In the genomic region with DNA sequence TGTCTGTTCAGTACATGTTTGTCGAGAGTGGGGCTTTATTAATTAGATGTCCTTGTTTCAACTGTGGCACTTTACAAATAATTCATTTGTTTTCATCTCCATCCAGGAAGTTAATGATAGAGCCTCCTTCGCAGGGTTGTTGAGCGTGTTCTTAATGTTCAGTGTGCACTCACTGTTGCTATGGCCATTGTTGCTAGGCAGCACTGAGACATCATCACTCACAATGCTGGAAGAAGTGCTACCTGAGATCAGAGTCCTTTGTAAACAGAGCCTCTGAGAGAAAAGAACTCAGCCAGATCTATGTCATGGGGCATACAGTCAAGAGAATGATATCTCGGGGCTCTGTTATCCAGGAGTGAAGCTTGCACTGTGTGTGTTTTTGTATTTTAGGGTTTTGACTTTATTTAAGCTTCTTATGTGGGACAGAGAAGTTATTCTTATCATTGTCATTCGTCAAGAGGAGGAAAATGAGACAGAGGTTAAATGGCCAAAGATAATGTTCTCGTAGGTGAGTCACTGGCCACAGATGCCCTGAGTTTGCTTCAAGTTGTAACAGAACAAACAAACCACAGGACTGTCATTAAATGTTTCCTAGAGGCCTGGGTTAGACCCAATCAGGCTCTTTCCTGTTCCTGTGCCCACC, we compare ENCODE assay signal across 20 mouse cellular contexts. TPM values are rescaled to one million over a fixed set of nuclear protein-coding genes. Genes with fewer than 3 reads are reported as not detected.
A peak's percentile ranks its signal among the peaks of the same experiment; 100 is the strongest.
DNase-seq lines count a peak whose midpoint lies in the region; ATAC-seq and TF ChIP-seq lines count a peak whose summit lies in the region.
"Had no signal": no experiment of that assay in that cellular context is flagged by ENCODE, and none has a peak within 500 bp of the region (broad histone marks: within the 10 kb centered on the region; RNA-seq: fewer than 3 reads in every experiment).

No protein-coding gene starts in this region.

- H3K27me3 ChIP-seq in neural tube, embryonic 14.5 days (ENCODE audit: control insufficient read depth, insufficient read depth, low read length): no peaks in the 10 kb centered on the region
- H3K27me3 ChIP-seq in neural tube, embryonic 15.5 days (replicated peaks): no peaks in the 10 kb centered on the region
- H3K27me3 ChIP-seq: heart, embryonic 12.5 days; intestine, embryonic 15.5 days had no signal

- peak; percentile 40 for DNase-seq in heart, adult 11 months
- no peak for DNase-seq in heart, adult 9 months (ENCODE audit: low spot score in 2 of 2)
- DNase-seq in brain, embryonic 14.5 days (ENCODE audit: low read depth): peak; percentile 59
- peak; percentile 23 for DNase-seq in testis, postnatal 10 days (ENCODE audit: low spot score)
- no peak for DNase-seq in cerebellum, adult 11 months
- DNase-seq: cerebellum, postnatal 36 days; gastrocnemius, postnatal 36 days; left cerebral cortex, postnatal 4 days; thymus, adult 2 months had no signal

- no peak overlapping the region for H3K4me2 ChIP-seq in neural tube, embryonic 14.5 days (ENCODE audit: low read depth, low read length)
- no peak overlapping the region for H3K4me2 ChIP-seq in neural tube, embryonic 15.5 days
- H3K4me2 ChIP-seq: heart, embryonic 12.5 days; intestine, embryonic 15.5 days; neural tube, embryonic 13.5 days had no signal

- no peak for TF ChIP-seq POLR2A in brain, embryonic 14.5 days (IDR thresholded peaks at IDR 0.05; ENCODE audit: borderline replicate concordance, extremely low read depth, insufficient read depth, insufficient read length, poor library complexity, severe bottlenecking)

- H3K4me1 ChIP-seq in neural tube, embryonic 14.5 days (ENCODE audit: control insufficient read depth, insufficient read depth, low read length): no peaks in the 10 kb centered on the region
- H3K4me1 ChIP-seq in neural tube, embryonic 15.5 days: peaks cover 11% of the 10 kb centered on the region
- H3K4me1 ChIP-seq: intestine, embryonic 15.5 days had no signal

- 0 out of 2 replicates have a peak, but pooled peaks have one; percentile 36 for ATAC-seq in neural tube, embryonic 14.5 days (ENCODE audit: low read depth)
- no peak for ATAC-seq in neural tube, embryonic 15.5 days (ENCODE audit: low FRiP score)
- ATAC-seq: CD4-positive, CD25-positive, alpha-beta regulatory T cell, adult 4 months; intestine, embryonic 15.5 days had no signal

- no peak for TF ChIP-seq CTCF in brain, embryonic 14.5 days (IDR thresholded peaks at IDR 0.05; ENCODE audit: borderline replicate concordance, extremely low read depth, insufficient read depth, insufficient read length)

- WGBS in neural tube, embryonic 14.5 days: 67% methylated on average over 6 of the region's 6 CpGs
- 64% methylated on average over 6 of the region's 6 CpGs for WGBS in neural tube, embryonic 15.5 days

- no peak overlapping the region for H3K4me3 ChIP-seq in neural tube, embryonic 14.5 days (ENCODE audit: low read depth, low read length)
- H3K4me3 ChIP-seq in neural tube, embryonic 15.5 days (replicated peaks): no peak overlapping the region
- H3K4me3 ChIP-seq: heart, embryonic 12.5 days; intestine, embryonic 15.5 days; layer of hippocampus, adult 2 months; neural tube, embryonic 13.5 days had no signal

- H3K27ac ChIP-seq in neural tube, embryonic 14.5 days (ENCODE audit: low read depth, low read length): no peak overlapping the region
- no peak overlapping the region for H3K27ac ChIP-seq in neural tube, embryonic 15.5 days (replicated peaks)
- H3K27ac ChIP-seq: intestine, embryonic 15.5 days; kidney, postnatal 0 days; layer of hippocampus, adult 2 months; macrophage; neural tube, embryonic 13.5 days had no signal

- H3K9me3 ChIP-seq in neural tube, embryonic 14.5 days (ENCODE audit: control insufficient read depth, low read length): no peaks in the 10 kb centered on the region
- H3K9me3 ChIP-seq in neural tube, embryonic 15.5 days (replicated peaks): no peaks in the 10 kb centered on the region
- H3K9me3 ChIP-seq: heart, embryonic 12.5 days; intestine, embryonic 15.5 days; neural tube, embryonic 13.5 days had no signal

- H3K9ac ChIP-seq in neural tube, embryonic 14.5 days (replicated peaks; ENCODE audit: low read depth, low read length): no peak overlapping the region
- H3K9ac ChIP-seq in neural tube, embryonic 15.5 days (replicated peaks): no peak overlapping the region
- H3K9ac ChIP-seq: heart, embryonic 12.5 days; intestine, embryonic 15.5 days; neural tube, embryonic 13.5 days had no signal

- no peaks in the 10 kb centered on the region for H3K36me3 ChIP-seq in neural tube, embryonic 14.5 days (ENCODE audit: control insufficient read depth, insufficient read depth, low read length)
- no peaks in the 10 kb centered on the region for H3K36me3 ChIP-seq in neural tube, embryonic 15.5 days
- H3K36me3 ChIP-seq: G1E; heart, embryonic 12.5 days; intestine, embryonic 15.5 days; neural tube, embryonic 13.5 days had no signal

RNA-seq across cellular contexts. Expression of a gene that starts 18.0 kb away (rescaled TPM):
- polyA plus RNA-seq in neural tube, embryonic 14.5 days (2014; fragmentation: Nextera tagmentation; extraction: Ambion mirVana): 0.50 TPM in 1 of 2 replicates, not detected in the other
- polyA plus RNA-seq in neural tube, embryonic 15.5 days (2015; fragmentation: Nextera tagmentation; extraction: Ambion mirVana): 0.41 and 0.56 TPM in 2 replicates
- polyA plus RNA-seq in brain, embryonic 14.5 days (2012; rRNA removed): 0.33 and 0.37 TPM in 2 replicates
- polyA plus RNA-seq: G1E, macrophage had no signal

RNA-seq across cellular contexts. Expression of a gene that starts 18.1 kb away (rescaled TPM):
- polyA plus RNA-seq in neural tube, embryonic 14.5 days (2014; fragmentation: Nextera tagmentation; extraction: Ambion mirVana): 27.8 and 131 TPM in 2 replicates
- 111 and 182 TPM in 2 replicates for polyA plus RNA-seq in neural tube, embryonic 15.5 days (2015; fragmentation: Nextera tagmentation; extraction: Ambion mirVana)
- polyA plus RNA-seq in brain, embryonic 14.5 days (2012; rRNA removed): 52.4 and 66.1 TPM in 2 replicates

RNA-seq across cellular contexts. Expression of a gene that starts 27.9 kb away (rescaled TPM):
- polyA plus RNA-seq in neural tube, embryonic 14.5 days (2014; fragmentation: Nextera tagmentation; extraction: Ambion mirVana): 0.07 and 2.5 TPM in 2 replicates
- 1.0 and 1.2 TPM in 2 replicates for polyA plus RNA-seq in neural tube, embryonic 15.5 days (2015; fragmentation: Nextera tagmentation; extraction: Ambion mirVana)
- 0.35 and 0.40 TPM in 2 replicates for polyA plus RNA-seq in brain, embryonic 14.5 days (2012; rRNA removed)
- polyA plus RNA-seq: CD4-positive, CD25-positive, alpha-beta regulatory T cell, adult 4 months; G1E; kidney, postnatal 0 days; liver, adult 2 months; macrophage had no signal

RNA-seq across cellular contexts. Expression of a gene that starts 58.6 kb away (rescaled TPM):
- polyA plus RNA-seq in neural tube, embryonic 14.5 days (2014; fragmentation: Nextera tagmentation; extraction: Ambion mirVana): 84.9 and 87.1 TPM in 2 replicates
- 74.0 and 78.9 TPM in 2 replicates for polyA plus RNA-seq in neural tube, embryonic 15.5 days (2015; fragmentation: Nextera tagmentation; extraction: Ambion mirVana)
- polyA plus RNA-seq in brain, embryonic 14.5 days (2012; rRNA removed): 41.2 and 45.7 TPM in 2 replicates

Comparison
In these comparisons a context has a peak if more than half of its experiments do, and no peak if none do; other contexts are left out.
1. DNase-seq: peak in heart, adult 11 months (single experiment), brain, embryonic 14.5 days (single experiment) and testis, postnatal 10 days (single experiment); none in heart, adult 9 months (0 of 2) and cerebellum, adult 11 months (single experiment).